Mouse (Mus musculus): ENCODE results near the gene Mrpl36. TPM values are rescaled to one million over a fixed set of nuclear protein-coding genes. Genes with fewer than 3 reads are reported as not detected.

The Mrpl36 gene
- total RNA-seq, 2 experiments from 2014 or later: 36.4 to 38.6 TPM

GRCm38 (mm10) chr13:73345102-73345890 lies 17.0 kb downstream of the Mrpl36 start:
- intact Hi-C loops (cut with DNase I): no loop called here
- no peak for DNase-seq (ENCODE audit: low spot score in 2 of 2)

GRCm38 (mm10) chr13:73346131-73346530 lies 17.8 kb downstream of the Mrpl36 start:
- intact Hi-C loops (cut with DNase I): no loop called here
- DNase-seq (ENCODE audit: low spot score in 2 of 2): no peak

- intact Hi-C loops (cut with DNase I): no loop called here
- DNase-seq (ENCODE audit: low spot score in 2 of 2): no peak
Observed at GRCm38 (mm10) chr13:73346743-73347142, 18.4 kb downstream of the Mrpl36 start.

DNA sequence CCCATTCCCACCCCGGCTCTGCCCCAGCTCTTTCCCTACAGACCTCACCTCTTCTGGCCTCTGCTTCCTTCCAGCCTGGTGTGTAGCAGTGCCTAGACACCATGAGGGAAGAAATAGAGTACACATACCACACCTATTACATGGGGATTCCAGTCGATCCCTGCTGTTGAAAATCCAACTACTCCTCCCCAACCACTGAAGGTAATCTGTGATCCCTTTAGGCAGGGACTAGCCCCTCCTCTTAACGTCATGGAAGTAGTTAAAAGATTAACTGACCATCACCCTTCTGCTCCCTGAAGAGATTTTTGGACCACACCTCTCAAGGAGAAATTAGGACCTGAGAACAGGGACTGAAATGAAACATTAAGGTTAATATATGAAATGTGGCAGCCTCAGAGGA lies 18.9 kb downstream of the Mrpl36 start:
- DNase-seq (ENCODE audit: low spot score in 2 of 2): no peak

DNA sequence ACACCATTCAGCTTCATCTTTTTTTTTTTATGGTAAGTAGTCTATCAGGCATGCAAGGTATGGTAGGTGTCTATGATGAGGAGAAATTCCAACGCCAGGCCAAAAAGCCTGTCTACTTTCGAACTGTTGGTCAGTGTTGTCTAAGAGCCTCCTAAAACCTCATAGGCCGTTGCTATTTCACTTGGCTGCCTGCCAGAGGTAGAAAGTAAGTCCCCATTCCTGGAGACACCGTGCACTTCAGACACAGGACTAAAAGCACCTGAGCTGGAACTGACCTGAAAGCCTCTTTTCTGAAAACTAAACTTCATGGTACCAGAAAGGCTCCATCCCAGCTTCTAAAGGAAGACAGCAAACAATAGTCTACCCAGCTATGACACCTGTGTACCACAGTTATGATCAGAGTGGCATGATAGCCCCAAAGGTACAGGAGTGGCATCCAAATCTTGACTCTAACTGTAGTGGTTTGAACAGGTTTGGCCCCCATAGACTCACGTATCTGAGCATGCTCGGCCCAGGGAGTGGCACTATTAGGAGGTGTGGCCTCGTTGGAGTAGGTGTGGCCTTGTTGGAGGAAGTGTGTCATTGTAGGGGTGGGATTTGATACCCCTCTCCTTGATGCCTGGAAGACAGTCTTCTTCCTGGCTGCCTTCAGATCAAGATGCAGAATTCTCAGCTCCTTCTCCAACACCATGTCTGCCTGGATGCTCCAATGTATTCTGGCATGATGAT lies 19.8 kb downstream of the Mrpl36 start:
- intact Hi-C loops (cut with DNase I): no loop called here

More for the DNA sequence above, 18.9 kb downstream of the Mrpl36 start:
- intact Hi-C loops (cut with DNase I): no loop called here

GRCm38 (mm10) chr13:73350741-73351140 lies 22.4 kb downstream of the Mrpl36 start:
- intact Hi-C loops (cut with DNase I): no loop called here

More for the DNA sequence above, 19.8 kb downstream of the Mrpl36 start:
- no peak for DNase-seq (ENCODE audit: low spot score in 2 of 2)

DNA sequence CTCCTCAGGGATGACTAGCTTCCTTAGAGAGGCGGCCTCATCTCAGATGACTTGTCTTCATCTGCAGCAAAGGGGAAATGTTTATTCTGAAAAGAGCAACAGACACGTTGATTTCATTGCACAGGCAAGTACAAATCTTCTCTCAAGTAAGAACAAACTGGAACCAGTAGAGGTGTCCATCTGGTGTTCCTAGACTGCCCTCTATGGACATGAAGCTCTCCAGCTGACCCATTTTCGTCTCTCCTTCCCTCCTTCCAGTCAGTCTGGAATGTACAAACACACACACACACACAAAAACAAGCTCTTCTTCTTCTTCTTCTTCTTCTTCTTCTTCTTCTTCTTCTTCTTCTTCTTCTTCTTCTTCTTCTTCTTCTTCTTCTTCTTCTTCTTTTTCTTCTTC lies 23.6 kb downstream of the Mrpl36 start:
- no peak for DNase-seq (ENCODE audit: low spot score in 2 of 2)
- intact Hi-C loops (cut with DNase I): no loop called here

More at GRCm38 (mm10) chr13:73350741-73351140, 22.4 kb downstream of the Mrpl36 start:
- no peak for DNase-seq (ENCODE audit: low spot score in 2 of 2)

GRCm38 (mm10) chr13:73352491-73352890 lies 24.2 kb downstream of the Mrpl36 start:
- intact Hi-C loops (cut with DNase I): no loop called here
- DNase-seq (ENCODE audit: low spot score in 2 of 2): no peak

- DNase-seq (ENCODE audit: low spot score in 2 of 2): no peak
- intact Hi-C loops (cut with DNase I): no loop called here
Observed at GRCm38 (mm10) chr13:73357106-73357505, 28.8 kb downstream of the Mrpl36 start.

- intact Hi-C loops (cut with DNase I): no loop called here
- DNase-seq (ENCODE audit: low spot score in 2 of 2): no peak
Observed at GRCm38 (mm10) chr13:73373367-73373766, 45.1 kb downstream of the Mrpl36 start.

GRCm38 (mm10) chr13:73374612-73375011 lies 46.3 kb downstream of the Mrpl36 start:
- DNase-seq (ENCODE audit: low spot score in 2 of 2): no peak
- intact Hi-C loops (cut with DNase I): no loop called here

DNA sequence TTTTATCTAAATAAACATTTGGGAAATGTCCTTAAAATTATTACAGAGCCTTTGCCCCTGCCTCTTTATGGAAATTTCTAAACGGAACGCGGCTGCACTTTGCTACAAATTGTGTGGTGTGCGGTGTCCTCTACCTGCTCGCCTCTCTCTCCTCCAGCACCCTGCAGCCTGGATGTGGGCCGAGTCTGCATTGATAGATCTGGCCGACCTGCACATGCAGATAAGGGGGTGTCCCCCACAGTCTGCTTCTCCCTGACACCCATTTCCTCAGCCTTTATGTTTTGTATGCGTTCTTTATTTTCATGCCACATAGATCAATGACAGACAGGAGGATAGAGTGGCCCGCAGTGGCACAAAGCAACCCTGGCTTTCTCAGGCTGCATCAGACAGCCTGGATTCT lies 49.3 kb downstream of the Mrpl36 start:
- intact Hi-C loops (cut with DNase I): no loop called here
- no peak for DNase-seq (ENCODE audit: low spot score in 2 of 2)

Other genes with a start within 250 kb of the Mrpl36 start
- not detected for gene Irx4, start 68.0 kb upstream of the Mrpl36 start, total RNA-seq (2021)
- gene Ndufs6, start within 50 bp of the Mrpl36 start, total RNA-seq (2021): 100 to 1,000 TPM; 182 to 189 TPM
- 10 to 100 TPM; 48.8 to 53.3 TPM for gene Lpcat1, start 138.7 kb downstream of the Mrpl36 start, total RNA-seq (2021)
- gene Slc6a3, start 208.2 kb downstream of the Mrpl36 start, total RNA-seq (2021): under 1 TPM in 1 of 2 experiments, not detected in 1; 0.25 TPM